Mouse (Mus musculus): ENCODE measurements around the gene Neu3. TPM values are rescaled to one million over a fixed set of nuclear protein-coding genes. Genes with fewer than 3 reads are reported as not detected.

The Neu3 gene
- polyA plus RNA-seq, 1 experiment from 2014 or later, result 1.1 TPM

- H3K27ac ChIP-seq (replicated peaks; ENCODE audit: low read depth, low read length), result no peak overlapping the region
- DNase-seq (ENCODE audit: low spot score), result no peak
- H3K9ac ChIP-seq (ENCODE audit: low read length), result no peak overlapping the region
- no peak for ATAC-seq (ENCODE audit: insufficient number of reproducible peaks, low FRiP score, low TSS enrichment, low read depth)
- H3K4me2 ChIP-seq (ENCODE audit: low read depth, severe bottlenecking), result no peak overlapping the region
- no peaks in the 10 kb centered on the region for H3K9me3 ChIP-seq (ENCODE audit: control insufficient read depth, low read length)
- H3K4me3 ChIP-seq (ENCODE audit: low read depth, low read length), result no peak overlapping the region
- H3K4me1 ChIP-seq (ENCODE audit: control insufficient read depth, insufficient read depth, low read length), result 0 out of 2 replicates have a peak, but pooled peaks cover 3% of the 10 kb centered on the region
- no peaks in the 10 kb centered on the region for H3K36me3 ChIP-seq (ENCODE audit: control insufficient read depth, insufficient read depth, low read length)
- WGBS, result 93% methylated on average over 7 of the region's 7 CpGs
- H3K27me3 ChIP-seq (ENCODE audit: control insufficient read depth, insufficient read depth, low read length), result no peaks in the 10 kb centered on the region
These were observed 44.8 kb downstream of the Neu3 start for GRCm38 (mm10) chr7:99783421-99783820.

- no peaks in the 10 kb centered on the region for H3K9me3 ChIP-seq (ENCODE audit: control insufficient read depth, low read length)
- ATAC-seq (ENCODE audit: insufficient number of reproducible peaks, low FRiP score, low TSS enrichment, low read depth), result no peak
- H3K36me3 ChIP-seq (ENCODE audit: control insufficient read depth, insufficient read depth, low read length), result no peaks in the 10 kb centered on the region
- no peak overlapping the region for H3K4me2 ChIP-seq (ENCODE audit: low read depth, severe bottlenecking)
- H3K9ac ChIP-seq (ENCODE audit: low read length), result no peak overlapping the region
- WGBS, result 72% methylated on average over 2 of the region's 2 CpGs
- DNase-seq (ENCODE audit: low spot score), result no peak
- H3K27me3 ChIP-seq (ENCODE audit: control insufficient read depth, insufficient read depth, low read length), result no peaks in the 10 kb centered on the region
- H3K4me3 ChIP-seq (ENCODE audit: low read depth, low read length), result no peak overlapping the region
- no peak overlapping the region for H3K27ac ChIP-seq (replicated peaks; ENCODE audit: low read depth, low read length)
- no peaks in the 10 kb centered on the region for H3K4me1 ChIP-seq (ENCODE audit: control insufficient read depth, insufficient read depth, low read length)
These were observed 46.3 kb downstream of the Neu3 start for GRCm38 (mm10) chr7:99781916-99782315.

- WGBS, result 84% methylated on average over 5 of the region's 5 CpGs
- Histone ChIP-seq H3K9me3 (ENCODE audit: control insufficient read depth, low read length) (no peaks in the 10 kb centered on the region), H3K4me1 (ENCODE audit: control insufficient read depth, insufficient read depth, low read length) (no peaks in the 10 kb centered on the region), H3K4me3 (ENCODE audit: low read depth, low read length) (no peak overlapping the region), H3K27me3 (ENCODE audit: control insufficient read depth, insufficient read depth, low read length) (no peaks in the 10 kb centered on the region), H3K4me2 (ENCODE audit: low read depth, severe bottlenecking) (no peak overlapping the region), H3K27ac (replicated peaks; ENCODE audit: low read depth, low read length) (no peak overlapping the region), H3K36me3 (ENCODE audit: control insufficient read depth, insufficient read depth, low read length) (no peaks in the 10 kb centered on the region), H3K9ac (ENCODE audit: low read length) (no peak overlapping the region)
- DNase-seq (ENCODE audit: low spot score), result no peak
- ATAC-seq (ENCODE audit: insufficient number of reproducible peaks, low FRiP score, low TSS enrichment, low read depth), result no peak
These were observed 46.8 kb downstream of the Neu3 start for GRCm38 (mm10) chr7:99781385-99781784.

- Histone ChIP-seq H3K4me3 (ENCODE audit: low read depth, low read length) (no peak within 1 kb of the TSS), H3K4me1 (ENCODE audit: control insufficient read depth, insufficient read depth, low read length) (no peaks in the 10 kb centered on the region), H3K27ac (replicated peaks; ENCODE audit: low read depth, low read length) (no peak within 1 kb of the TSS), H3K36me3 (ENCODE audit: control insufficient read depth, insufficient read depth, low read length) (no peaks in the 10 kb centered on the region), H3K9ac (ENCODE audit: low read length) (no peak within 1 kb of the TSS), H3K9me3 (ENCODE audit: control insufficient read depth, low read length) (peaks cover 8% of the 10 kb centered on the region; the same call in 1 of the 2 replicates), H3K27me3 (ENCODE audit: control insufficient read depth, insufficient read depth, low read length) (no peaks in the 10 kb centered on the region), H3K4me2 (ENCODE audit: low read depth, severe bottlenecking) (no peak within 1 kb of the TSS)
- WGBS, result 95% methylated on average over 2 of the region's 2 CpGs
- ATAC-seq (ENCODE audit: insufficient number of reproducible peaks, low FRiP score, low TSS enrichment, low read depth) (no peak), DNase-seq (ENCODE audit: low spot score) (no peak)
These were observed 65.0 kb downstream of the Neu3 start, which contains the start of gene Olfr521 for GRCm38 (mm10) chr7:99763207-99763606. Gene Olfr521 (plus strand): TSS chr7:99763507.

Other genes starting within 250 kb of the Neu3 start
- gene Tpbgl, start 201.3 kb downstream of the Neu3 start, polyA plus RNA-seq (2014; fragmentation: Nextera tagmentation; extraction: Ambion mirVana), result 0.12 and 0.13 TPM in 2 replicates
- gene Slco2b1, start 117.1 kb downstream of the Neu3 start, polyA plus RNA-seq (2014; fragmentation: Nextera tagmentation; extraction: Ambion mirVana), result 0.72 and 0.79 TPM in 2 replicates
- not detected in 2 replicates for gene Olfr520, start 98.1 kb downstream of the Neu3 start, polyA plus RNA-seq (2014; fragmentation: Nextera tagmentation; extraction: Ambion mirVana)
- not detected in 2 replicates for gene Olfr521, start 64.9 kb downstream of the Neu3 start, polyA plus RNA-seq (2014; fragmentation: Nextera tagmentation; extraction: Ambion mirVana)
- gene Xrra1, start 30.7 kb upstream of the Neu3 start, polyA plus RNA-seq (2014; fragmentation: Nextera tagmentation; extraction: Ambion mirVana), result 0.21 and 0.36 TPM in 2 replicates
- gene Spcs2, start 35.0 kb upstream of the Neu3 start, polyA plus RNA-seq (2014; fragmentation: Nextera tagmentation; extraction: Ambion mirVana), result 345 and 352 TPM in 2 replicates
- gene Rnf169, start 152.0 kb upstream of the Neu3 start, polyA plus RNA-seq (2014; fragmentation: Nextera tagmentation; extraction: Ambion mirVana), result 7.2 and 7.9 TPM in 2 replicates
- gene Chrdl2, start 177.8 kb upstream of the Neu3 start, polyA plus RNA-seq (2014; fragmentation: Nextera tagmentation; extraction: Ambion mirVana), result 1.2 and 1.4 TPM in 2 replicates